Mouse (Mus musculus): Measurements from ENCODE around the gene Hes6. TPM values are rescaled to one million over a fixed set of nuclear protein-coding genes. Genes with fewer than 3 reads are reported as not detected.

The Hes6 gene
- polyA plus RNA-seq, 1 experiment from 2014 or later: 316 TPM

DNA sequence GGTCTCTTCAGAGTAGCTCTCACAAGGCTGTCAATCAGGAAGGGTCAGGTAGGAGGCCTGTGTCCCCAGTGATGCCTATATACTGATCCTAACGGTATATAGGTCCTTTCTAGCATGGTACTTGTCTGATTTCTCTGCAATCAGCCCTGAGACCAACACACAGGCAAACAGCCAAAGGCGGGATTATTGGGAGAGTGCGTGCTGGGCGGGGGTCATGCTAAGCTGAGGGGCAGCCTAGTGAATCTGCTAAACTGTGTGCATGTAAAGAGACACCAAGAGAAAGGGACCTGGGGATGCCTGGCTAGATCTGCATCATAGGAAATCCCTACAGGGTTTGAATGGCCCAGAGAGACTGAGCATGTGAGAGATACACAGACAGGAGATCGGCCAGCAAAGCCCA, 1.5 kb upstream of the Hes6 start:
- no peak for ATAC-seq (ENCODE audit: insufficient read depth, low FRiP score, low TSS enrichment)
- no peaks in the 10 kb centered on the region for H3K27me3 ChIP-seq (ENCODE audit: control insufficient read depth, insufficient read depth, low read length)
- peak overlapping the region; percentile 23; the same call in 1 of the 2 replicates for H3K9ac ChIP-seq (ENCODE audit: low read length)
- H3K4me3 ChIP-seq (ENCODE audit: low read depth, low read length): no peak overlapping the region
- no peak overlapping the region for H3K4me2 ChIP-seq (ENCODE audit: low read depth)
- 63% methylated on average over 5 of the region's 5 CpGs for WGBS
- H3K36me3 ChIP-seq (ENCODE audit: control insufficient read depth, insufficient read depth, low read length): no peaks in the 10 kb centered on the region
- no peaks in the 10 kb centered on the region for H3K9me3 ChIP-seq (ENCODE audit: control insufficient read depth, low read length)
- peak overlapping the region; percentile 91 for H3K27ac ChIP-seq (ENCODE audit: low read depth, low read length)
- DNase-seq (ENCODE audit: low spot score): no peak
- peaks cover 27% of the 10 kb centered on the region for H3K4me1 ChIP-seq (ENCODE audit: control insufficient read depth, insufficient read depth, low read length)

GRCm38 (mm10) chr1:91414903-91415302, 1.1 kb upstream of the Hes6 start:
- Histone ChIP-seq H3K9ac (ENCODE audit: low read length) (peak overlapping the region; percentile 23; the same call in 1 of the 2 replicates), H3K27ac (ENCODE audit: low read depth, low read length) (peak overlapping the region; percentile 91), H3K4me3 (ENCODE audit: low read depth, low read length) (no peak overlapping the region), H3K27me3 (ENCODE audit: control insufficient read depth, insufficient read depth, low read length) (no peaks in the 10 kb centered on the region), H3K4me1 (ENCODE audit: control insufficient read depth, insufficient read depth, low read length) (peaks cover 27% of the 10 kb centered on the region), H3K9me3 (ENCODE audit: control insufficient read depth, low read length) (no peaks in the 10 kb centered on the region), H3K36me3 (ENCODE audit: control insufficient read depth, insufficient read depth, low read length) (no peaks in the 10 kb centered on the region), H3K4me2 (ENCODE audit: low read depth) (peak overlapping the region; percentile 82; the same call in 1 of the 2 replicates)
- WGBS: 31% methylated on average over 4 of the region's 4 CpGs
- peak; percentile 34 for DNase-seq (ENCODE audit: low spot score)
- no peak for ATAC-seq (ENCODE audit: insufficient read depth, low FRiP score, low TSS enrichment)

DNA sequence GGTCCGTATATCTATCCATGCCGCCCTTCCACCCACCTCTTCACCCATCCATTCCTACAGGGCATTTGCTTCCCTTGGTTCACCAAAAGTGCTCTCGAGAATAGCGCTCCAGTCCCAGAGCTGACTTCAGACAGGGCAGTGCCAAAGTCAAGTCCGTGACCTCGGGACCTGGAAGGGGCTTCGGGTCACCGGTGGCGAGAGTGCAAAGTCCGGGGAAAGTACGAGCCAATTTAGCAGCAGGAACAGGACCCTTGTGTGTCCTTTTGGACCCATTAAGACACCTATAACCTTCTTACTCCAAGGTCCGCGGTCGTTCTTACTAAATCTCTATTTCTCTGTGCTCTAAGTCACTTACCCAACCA, 321 bp downstream of the Hes6 start:
- WGBS: under 1% methylated on average over 14 of the region's 14 CpGs

GRCm38 (mm10) chr1:91413030-91413506, 770 bp downstream of the Hes6 start:
- Histone ChIP-seq H3K9me3 (ENCODE audit: control insufficient read depth, low read length) (no peaks in the 10 kb centered on the region), H3K27ac (ENCODE audit: low read depth, low read length) (peak overlapping the region; percentile 91), H3K4me2 (ENCODE audit: low read depth) (peak overlapping the region; percentile 82), H3K4me3 (ENCODE audit: low read depth, low read length) (peak overlapping the region; percentile 61), H3K27me3 (ENCODE audit: control insufficient read depth, insufficient read depth, low read length) (no peaks in the 10 kb centered on the region), H3K4me1 (ENCODE audit: control insufficient read depth, insufficient read depth, low read length) (peaks cover 27% of the 10 kb centered on the region), H3K36me3 (ENCODE audit: control insufficient read depth, insufficient read depth, low read length) (no peaks in the 10 kb centered on the region), H3K9ac (ENCODE audit: low read length) (peak overlapping the region; percentile 87)
- peak; percentile 90 for ATAC-seq (ENCODE audit: insufficient read depth, low FRiP score, low TSS enrichment)
- DNase-seq (ENCODE audit: low spot score): peak; percentile 96
- under 1% methylated on average over 34 of the region's 34 CpGs for WGBS

More for the DNA sequence above, 321 bp downstream of the Hes6 start:
- ATAC-seq (ENCODE audit: insufficient read depth, low FRiP score, low TSS enrichment) (no peak), DNase-seq (ENCODE audit: low spot score) (no peak)
- H3K9ac ChIP-seq (ENCODE audit: low read length): peak overlapping the region; percentile 64
- H3K4me3 ChIP-seq (ENCODE audit: low read depth, low read length): peak overlapping the region; percentile 61
- H3K9me3 ChIP-seq (ENCODE audit: control insufficient read depth, low read length): no peaks in the 10 kb centered on the region
- no peaks in the 10 kb centered on the region for H3K27me3 ChIP-seq (ENCODE audit: control insufficient read depth, insufficient read depth, low read length)
- H3K36me3 ChIP-seq (ENCODE audit: control insufficient read depth, insufficient read depth, low read length): no peaks in the 10 kb centered on the region
- peaks cover 27% of the 10 kb centered on the region for H3K4me1 ChIP-seq (ENCODE audit: control insufficient read depth, insufficient read depth, low read length)
- H3K4me2 ChIP-seq (ENCODE audit: low read depth): peak overlapping the region; percentile 82
- peak overlapping the region; percentile 91 for H3K27ac ChIP-seq (ENCODE audit: low read depth, low read length)

DNA sequence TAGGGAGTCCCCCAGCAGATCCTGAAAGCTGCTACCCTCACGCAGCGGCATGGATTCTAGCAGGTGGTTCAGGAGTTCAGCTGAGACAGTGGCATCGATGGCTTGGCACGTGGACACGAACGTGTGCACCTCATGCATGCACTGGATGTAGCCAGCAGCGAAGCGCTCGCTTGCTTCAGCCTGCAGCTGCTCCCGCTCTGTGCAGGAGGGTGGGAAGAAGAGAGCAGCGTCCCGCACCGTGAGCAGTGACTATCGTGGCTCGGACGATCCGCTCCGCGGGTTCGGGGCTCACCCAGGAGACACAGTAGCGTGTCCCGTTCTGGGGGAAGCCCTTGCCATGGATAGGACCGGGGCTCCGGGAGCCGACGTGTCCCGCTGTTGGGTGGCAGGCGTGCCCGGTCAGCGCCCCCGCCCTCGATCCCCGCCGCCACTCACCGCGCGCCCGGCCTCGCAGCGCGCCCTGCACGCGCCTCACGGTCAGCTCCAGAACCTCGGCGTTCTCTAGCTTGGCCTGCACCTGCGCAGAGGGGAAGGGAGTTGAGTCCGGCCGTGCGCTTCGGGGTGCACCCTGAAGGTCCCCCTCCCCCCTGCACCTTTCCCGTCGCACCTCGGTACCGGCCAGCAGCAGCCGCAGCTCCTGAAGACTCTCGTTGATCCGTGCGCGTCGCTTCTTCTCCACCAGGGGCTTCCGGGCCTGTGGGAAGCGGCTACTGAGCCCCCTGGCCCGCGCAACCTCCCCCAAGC, 1.4 kb downstream of the Hes6 start:
- no peaks in the 10 kb centered on the region for H3K27me3 ChIP-seq (ENCODE audit: control insufficient read depth, insufficient read depth, low read length)
- H3K9me3 ChIP-seq (ENCODE audit: control insufficient read depth, low read length): no peaks in the 10 kb centered on the region
- 4% methylated on average over 59 of the region's 65 CpGs for WGBS
- peak; percentile 7 for ATAC-seq (ENCODE audit: insufficient read depth, low FRiP score, low TSS enrichment)
- DNase-seq (ENCODE audit: low spot score): peak; percentile 45
- peak overlapping the region; percentile 61 for H3K4me3 ChIP-seq (ENCODE audit: low read depth, low read length)
- H3K4me2 ChIP-seq (ENCODE audit: low read depth): peak overlapping the region; percentile 82
- H3K27ac ChIP-seq (ENCODE audit: low read depth, low read length): peak overlapping the region; percentile 91
- H3K36me3 ChIP-seq (ENCODE audit: control insufficient read depth, insufficient read depth, low read length): no peaks in the 10 kb centered on the region
- peaks cover 27% of the 10 kb centered on the region for H3K4me1 ChIP-seq (ENCODE audit: control insufficient read depth, insufficient read depth, low read length)
- H3K9ac ChIP-seq (ENCODE audit: low read length): peak overlapping the region; percentile 87

GRCm38 (mm10) chr1:91411631-91412285, 2.1 kb downstream of the Hes6 start:
- Histone ChIP-seq H3K36me3 (ENCODE audit: control insufficient read depth, insufficient read depth, low read length) (no peaks in the 10 kb centered on the region), H3K9ac (ENCODE audit: low read length) (peak overlapping the region; percentile 87), H3K4me1 (ENCODE audit: control insufficient read depth, insufficient read depth, low read length) (peaks cover 27% of the 10 kb centered on the region), H3K27me3 (ENCODE audit: control insufficient read depth, insufficient read depth, low read length) (no peaks in the 10 kb centered on the region), H3K27ac (ENCODE audit: low read depth, low read length) (0 out of 2 replicates have a peak overlapping the region, but pooled peaks have one; percentile 91), H3K4me2 (ENCODE audit: low read depth) (peak overlapping the region; percentile 82), H3K4me3 (ENCODE audit: low read depth, low read length) (peak overlapping the region; percentile 61), H3K9me3 (ENCODE audit: control insufficient read depth, low read length) (no peaks in the 10 kb centered on the region)
- 64% methylated on average over 8 of the region's 8 CpGs for WGBS
- no peak for DNase-seq (ENCODE audit: low spot score)
- no peak for ATAC-seq (ENCODE audit: insufficient read depth, low FRiP score, low TSS enrichment)

DNA sequence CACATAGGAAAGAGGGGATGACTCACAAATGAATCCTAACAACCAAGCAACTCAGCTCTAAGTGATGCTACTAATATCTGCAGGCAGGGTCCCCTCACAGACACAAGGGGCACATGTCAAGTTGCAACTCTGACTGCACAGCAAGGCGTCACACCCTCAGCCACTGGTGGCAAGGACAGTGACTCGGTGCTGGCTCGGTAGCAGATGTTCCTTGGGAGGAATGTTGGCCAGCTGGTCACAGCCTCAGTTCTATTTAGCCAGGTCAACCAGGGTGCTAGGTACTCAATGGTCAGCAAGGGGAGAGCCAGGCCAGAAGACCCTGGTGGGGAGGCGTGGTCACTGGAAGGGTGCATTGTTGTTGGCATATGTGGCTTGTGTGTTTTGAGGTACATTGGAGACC, 6.0 kb downstream of the Hes6 start:
- no peak for ATAC-seq (ENCODE audit: insufficient read depth, low FRiP score, low TSS enrichment)
- H3K9me3 ChIP-seq (ENCODE audit: control insufficient read depth, low read length): no peaks in the 10 kb centered on the region
- 83% methylated on average over 4 of the region's 4 CpGs for WGBS
- no peak for DNase-seq (ENCODE audit: low spot score)
- H3K27ac ChIP-seq (ENCODE audit: low read depth, low read length): no peak overlapping the region
- H3K4me1 ChIP-seq (ENCODE audit: control insufficient read depth, insufficient read depth, low read length): peaks cover 10% of the 10 kb centered on the region
- no peaks in the 10 kb centered on the region for H3K27me3 ChIP-seq (ENCODE audit: control insufficient read depth, insufficient read depth, low read length)
- H3K9ac ChIP-seq (ENCODE audit: low read length): no peak overlapping the region
- H3K4me3 ChIP-seq (ENCODE audit: low read depth, low read length): no peak overlapping the region
- H3K36me3 ChIP-seq (ENCODE audit: control insufficient read depth, insufficient read depth, low read length): no peaks in the 10 kb centered on the region
- H3K4me2 ChIP-seq (ENCODE audit: low read depth): no peak overlapping the region

DNA sequence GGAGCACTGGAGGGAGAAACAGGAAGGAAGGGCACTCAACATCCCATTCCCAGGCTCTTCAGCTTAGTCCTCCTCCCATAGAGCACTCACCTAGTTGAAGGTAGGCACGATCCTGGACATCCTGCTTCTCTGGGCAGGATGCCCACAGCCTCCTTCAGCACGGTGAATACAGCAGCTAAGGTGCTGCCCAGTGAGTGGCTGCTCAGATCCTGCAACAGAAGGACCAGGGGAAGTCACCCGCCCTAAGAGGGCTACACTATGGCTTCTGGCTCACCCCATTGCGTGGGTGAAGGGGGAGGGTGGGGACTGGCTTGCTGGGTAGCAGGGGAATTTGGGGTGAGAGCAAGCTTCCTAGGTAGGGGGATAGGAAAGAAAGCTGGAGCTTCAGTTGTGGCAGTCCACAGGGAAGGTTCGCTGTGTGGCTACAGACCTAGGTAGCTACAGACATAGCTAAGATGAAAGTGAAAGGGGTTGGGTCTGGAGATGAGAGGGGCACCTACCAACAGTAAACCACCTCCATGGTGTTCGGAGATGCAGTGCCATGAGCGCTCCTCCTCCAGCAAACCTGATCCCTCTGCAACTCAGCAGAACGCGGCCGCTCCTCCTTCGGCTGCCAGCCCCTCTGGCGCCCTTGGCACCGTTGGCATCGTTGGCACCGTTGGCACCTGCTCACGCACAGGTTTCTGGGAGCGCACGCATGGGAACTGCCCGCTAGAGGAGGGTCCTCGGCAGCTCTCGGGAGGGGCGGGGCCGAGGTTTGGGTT, 8.2 kb downstream of the Hes6 start:
- no peaks in the 10 kb centered on the region for H3K36me3 ChIP-seq (ENCODE audit: control insufficient read depth, insufficient read depth, low read length)
- H3K27ac ChIP-seq (ENCODE audit: low read depth, low read length): no peak overlapping the region
- DNase-seq (ENCODE audit: low spot score) (no peak), ATAC-seq (ENCODE audit: insufficient read depth, low FRiP score, low TSS enrichment) (no peak)
- no peak overlapping the region for H3K4me2 ChIP-seq (ENCODE audit: low read depth)
- WGBS: 52% methylated on average over 23 of the region's 23 CpGs
- H3K4me3 ChIP-seq (ENCODE audit: low read depth, low read length): no peak overlapping the region
- no peak overlapping the region for H3K9ac ChIP-seq (ENCODE audit: low read length)
- H3K27me3 ChIP-seq (ENCODE audit: control insufficient read depth, insufficient read depth, low read length): no peaks in the 10 kb centered on the region
- H3K9me3 ChIP-seq (ENCODE audit: control insufficient read depth, low read length): no peaks in the 10 kb centered on the region
- H3K4me1 ChIP-seq (ENCODE audit: control insufficient read depth, insufficient read depth, low read length): no peaks in the 10 kb centered on the region
